Mouse (Mus musculus): ENCODE data around the gene Tardbp. TPM values are rescaled to one million over a fixed set of nuclear protein-coding genes. Genes with fewer than 3 reads are reported as not detected.
A peak's percentile ranks its signal among the peaks of the same experiment; 100 is the strongest.

Gene Tardbp
- polyA plus RNA-seq, 1 experiment from 2014 or later = 124 TPM

DNA sequence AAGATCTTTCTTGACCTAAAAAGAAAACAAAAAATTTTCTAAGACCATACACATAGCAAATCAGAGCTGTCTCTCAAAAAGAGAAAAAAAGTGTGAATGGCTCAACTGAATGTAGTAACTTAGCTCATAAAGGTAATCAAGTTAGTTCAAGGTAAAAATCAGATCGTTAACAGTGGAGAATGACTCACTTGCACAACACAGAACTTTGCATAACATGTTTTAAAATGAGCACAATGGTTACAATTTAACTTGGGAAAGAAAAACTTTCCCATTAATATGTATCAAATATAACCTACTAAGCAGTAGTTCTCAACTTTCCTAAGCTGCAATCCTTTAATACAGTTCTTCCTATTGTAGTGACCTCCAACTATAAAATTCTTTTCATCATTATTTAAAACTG is 6.1 kb downstream of the Tardbp start:
- TF ChIP-seq EP300 (IDR thresholded peaks at IDR 0.05) (no peak), CTCF (IDR thresholded peaks at IDR 0.05) (no peak)
- no peak for DNase-seq (ENCODE audit: low spot score)
- WGBS = 63% methylated on average over 1 of the region's 1 CpGs

DNA sequence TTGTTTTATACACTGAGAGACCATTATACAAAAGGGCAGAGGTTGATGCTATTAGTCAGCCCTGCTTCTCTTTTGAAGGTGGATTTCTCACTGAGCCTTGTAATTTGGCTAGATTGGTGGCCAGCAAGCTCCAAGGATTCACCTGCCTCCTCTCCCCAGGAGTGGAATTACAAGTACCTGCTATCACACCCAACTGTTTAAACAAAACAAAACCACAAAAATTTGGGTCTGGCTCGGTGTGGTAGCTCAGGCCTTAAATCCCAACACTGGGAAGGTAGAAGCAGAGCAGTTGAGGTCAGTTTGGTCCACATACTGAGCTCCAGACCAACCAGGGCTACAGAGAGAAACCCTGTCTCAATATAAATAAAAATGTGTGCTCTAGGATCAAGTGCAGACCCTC is 7.0 kb downstream of the Tardbp start:
- Histone ChIP-seq H3K9me3 (ENCODE audit: low read length) (no peaks in the 10 kb centered on the region), H3K27ac (ENCODE audit: low read length) (peak overlapping the region; percentile 52; the same call in 1 of the 2 replicates), H3K4me3 (ENCODE audit: low read depth, low read length) (no peak overlapping the region), H3K4me1 (ENCODE audit: insufficient read depth, low read depth, low read length) (peaks cover 2% of the 10 kb centered on the region; the same call in 1 of the 2 replicates), H3K9ac (replicated peaks; ENCODE audit: low read depth) (no peak overlapping the region), H3K36me3 (ENCODE audit: insufficient read depth, low read length) (peaks cover 54% of the 10 kb centered on the region), H3K27me3 (replicated peaks; ENCODE audit: insufficient read depth, low read length) (no peaks in the 10 kb centered on the region), H3K4me2 (replicated peaks; ENCODE audit: low read depth, low read length) (no peak overlapping the region)
- 64% methylated on average over 1 of the region's 1 CpGs for WGBS
- peak; percentile 70 for TF ChIP-seq EP300 (IDR thresholded peaks at IDR 0.05)
- TF ChIP-seq CTCF (IDR thresholded peaks at IDR 0.05) = no peak
- DNase-seq (ENCODE audit: low spot score) = peak; percentile 70
- ATAC-seq = peak; percentile 89

More for the DNA sequence above, 6.1 kb downstream of the Tardbp start:
- Histone ChIP-seq H3K9me3 (ENCODE audit: low read length) (no peaks in the 10 kb centered on the region), H3K9ac (replicated peaks; ENCODE audit: low read depth) (no peak overlapping the region), H3K4me2 (replicated peaks; ENCODE audit: low read depth, low read length) (no peak overlapping the region), H3K36me3 (ENCODE audit: insufficient read depth, low read length) (peaks cover 48% of the 10 kb centered on the region), H3K4me1 (ENCODE audit: insufficient read depth, low read depth, low read length) (peaks cover 2% of the 10 kb centered on the region; the same call in 1 of the 2 replicates), H3K4me3 (ENCODE audit: low read depth, low read length) (no peak overlapping the region), H3K27me3 (replicated peaks; ENCODE audit: insufficient read depth, low read length) (no peaks in the 10 kb centered on the region), H3K27ac (ENCODE audit: low read length) (no peak overlapping the region)
- no peak for ATAC-seq

- Histone ChIP-seq H3K4me3 (ENCODE audit: low read depth, low read length) (no peak overlapping the region), H3K9ac (replicated peaks; ENCODE audit: low read depth) (no peak overlapping the region), H3K27ac (ENCODE audit: low read length) (no peak overlapping the region), H3K36me3 (ENCODE audit: insufficient read depth, low read length) (peaks cover 28% of the 10 kb centered on the region), H3K27me3 (replicated peaks; ENCODE audit: insufficient read depth, low read length) (no peaks in the 10 kb centered on the region), H3K4me1 (ENCODE audit: insufficient read depth, low read depth, low read length) (no peaks in the 10 kb centered on the region), H3K4me2 (replicated peaks; ENCODE audit: low read depth, low read length) (no peak overlapping the region), H3K9me3 (ENCODE audit: low read length) (no peaks in the 10 kb centered on the region)
- ATAC-seq = no peak
- 80% methylated on average over 9 of the region's 9 CpGs for WGBS
- TF ChIP-seq CTCF (IDR thresholded peaks at IDR 0.05) (no peak), EP300 (IDR thresholded peaks at IDR 0.05) (no peak)
- no peak for DNase-seq (ENCODE audit: low spot score)
Observed at GRCm38 (mm10) chr4:148613738-148614137, 13.1 kb downstream of the Tardbp start.

GRCm38 (mm10) chr4:148612557-148612956 is 14.3 kb downstream of the Tardbp start:
- DNase-seq (ENCODE audit: low spot score) = no peak

DNA sequence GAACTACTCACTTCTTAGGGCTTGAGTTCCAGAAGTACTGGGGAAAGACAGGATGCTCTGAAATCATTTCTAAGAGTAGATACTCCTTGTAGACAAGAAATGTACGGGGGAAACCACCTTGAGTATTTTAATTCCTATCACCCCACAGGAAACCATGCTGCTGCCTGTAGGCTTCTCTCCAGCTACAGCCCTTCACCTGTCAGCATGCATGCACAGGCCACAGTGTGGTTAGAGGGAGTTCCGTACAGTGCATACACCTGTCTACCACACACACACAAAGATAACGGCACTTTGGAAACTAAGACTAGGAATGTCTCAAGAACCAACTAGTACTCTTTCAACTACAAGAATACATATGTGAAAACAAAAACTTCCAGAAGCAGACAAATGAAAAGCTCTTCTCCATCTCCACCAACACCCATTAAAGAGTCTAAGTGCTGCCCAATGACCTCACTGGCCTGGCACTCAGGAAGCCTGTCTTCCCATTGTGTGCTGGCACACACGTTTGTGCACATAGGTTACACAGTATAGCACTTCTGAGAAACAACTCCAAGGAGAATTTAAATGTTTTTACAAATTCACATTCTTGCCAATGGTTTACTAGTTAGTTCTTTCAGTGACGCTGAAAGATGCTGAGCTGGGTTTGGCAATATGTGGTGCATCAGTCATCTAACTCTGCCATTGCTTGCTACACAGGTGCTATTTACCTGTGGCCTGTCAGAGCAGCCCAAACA is 16.0 kb downstream of the Tardbp start:
- Histone ChIP-seq H3K4me2 (replicated peaks; ENCODE audit: low read depth, low read length) (no peak overlapping the region), H3K27ac (ENCODE audit: low read length) (no peak overlapping the region), H3K4me3 (ENCODE audit: low read depth, low read length) (no peak overlapping the region), H3K9ac (replicated peaks; ENCODE audit: low read depth) (no peak overlapping the region), H3K9me3 (ENCODE audit: low read length) (no peaks in the 10 kb centered on the region), H3K36me3 (ENCODE audit: insufficient read depth, low read length) (peaks cover 17% of the 10 kb centered on the region), H3K4me1 (ENCODE audit: insufficient read depth, low read depth, low read length) (no peaks in the 10 kb centered on the region), H3K27me3 (replicated peaks; ENCODE audit: insufficient read depth, low read length) (no peaks in the 10 kb centered on the region)
- 48% methylated on average over 5 of the region's 5 CpGs for WGBS
- ATAC-seq (peak; percentile 49), DNase-seq (ENCODE audit: low spot score) (no peak)
- TF ChIP-seq EP300 (IDR thresholded peaks at IDR 0.05) = no peak
- TF ChIP-seq CTCF (IDR thresholded peaks at IDR 0.05) = no peak

More at GRCm38 (mm10) chr4:148612557-148612956, 14.3 kb downstream of the Tardbp start:
- H3K27ac ChIP-seq (ENCODE audit: low read length) = no peak overlapping the region
- no peaks in the 10 kb centered on the region for H3K4me1 ChIP-seq (ENCODE audit: insufficient read depth, low read depth, low read length)
- H3K36me3 ChIP-seq (ENCODE audit: insufficient read depth, low read length) = peaks cover 23% of the 10 kb centered on the region
- TF ChIP-seq EP300 (IDR thresholded peaks at IDR 0.05) = no peak
- no peak for TF ChIP-seq CTCF (IDR thresholded peaks at IDR 0.05)
- H3K4me2 ChIP-seq (replicated peaks; ENCODE audit: low read depth, low read length) = no peak overlapping the region
- no peaks in the 10 kb centered on the region for H3K9me3 ChIP-seq (ENCODE audit: low read length)
- ATAC-seq = no peak
- H3K9ac ChIP-seq (replicated peaks; ENCODE audit: low read depth) = no peak overlapping the region
- no peaks in the 10 kb centered on the region for H3K27me3 ChIP-seq (replicated peaks; ENCODE audit: insufficient read depth, low read length)
- no peak overlapping the region for H3K4me3 ChIP-seq (ENCODE audit: low read depth, low read length)
- 55% methylated on average over 4 of the region's 4 CpGs for WGBS

DNA sequence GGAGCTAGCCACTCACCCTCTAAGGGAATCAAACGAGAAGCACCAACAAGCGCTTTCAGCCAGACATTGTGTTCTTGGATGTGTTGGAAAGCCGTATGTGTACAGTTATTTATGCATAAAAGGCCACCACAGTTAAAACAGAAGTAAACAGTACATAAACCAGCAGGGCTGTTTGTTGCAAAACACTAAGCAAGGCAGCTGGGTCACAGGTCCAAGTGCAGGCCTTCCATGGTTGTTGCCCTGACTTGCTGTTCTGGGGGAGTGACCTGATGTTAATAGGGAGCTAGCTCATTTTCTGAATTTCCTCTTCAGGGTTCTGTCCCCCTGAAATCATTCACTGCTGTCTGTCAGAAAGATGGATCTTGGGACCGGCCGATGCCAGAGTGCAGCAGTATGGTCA is 17.0 kb downstream of the Tardbp start:
- no peak for TF ChIP-seq EP300 (IDR thresholded peaks at IDR 0.05)
- TF ChIP-seq CTCF (IDR thresholded peaks at IDR 0.05) = no peak
- Histone ChIP-seq H3K36me3 (ENCODE audit: insufficient read depth, low read length) (0 out of 2 replicates have a peak, but pooled peaks cover 10% of the 10 kb centered on the region), H3K9me3 (ENCODE audit: low read length) (no peaks in the 10 kb centered on the region), H3K27me3 (replicated peaks; ENCODE audit: insufficient read depth, low read length) (no peaks in the 10 kb centered on the region), H3K4me3 (ENCODE audit: low read depth, low read length) (no peak overlapping the region), H3K27ac (ENCODE audit: low read length) (no peak overlapping the region), H3K4me1 (ENCODE audit: insufficient read depth, low read depth, low read length) (no peaks in the 10 kb centered on the region), H3K4me2 (replicated peaks; ENCODE audit: low read depth, low read length) (no peak overlapping the region), H3K9ac (replicated peaks; ENCODE audit: low read depth) (no peak overlapping the region)
- DNase-seq (ENCODE audit: low spot score) = no peak
- 67% methylated on average over 5 of the region's 5 CpGs for WGBS
- ATAC-seq = no peak
